Mouse (Mus musculus): ENCODE results near the gene Ntm.

- TF ChIP-seq CTCF (IDR thresholded peaks at IDR 0.05; ENCODE audit: control insufficient read depth, insufficient read depth, insufficient read length) = no peak
- no peak for TF ChIP-seq CEBPB (IDR thresholded peaks at IDR 0.05; ENCODE audit: low read depth)
- no peak for TF ChIP-seq USF1 (IDR thresholded peaks at IDR 0.05; ENCODE audit: low read depth)
- TF ChIP-seq MAX (IDR thresholded peaks at IDR 0.05) = no peak
- TF ChIP-seq MYOG (IDR thresholded peaks at IDR 0.05; ENCODE audit: control insufficient read depth, extremely low read depth, insufficient read length) = no peak
These were observed 724.0 kb downstream of the Ntm start for GRCm38 (mm10) chr9:29238973-29239372.

Measured in C2C12 (cell line).